Mouse (Mus musculus) adrenal gland, adult 2 months (tissue): ENCODE results near the gene Chd6. TPM values are rescaled to one million over a fixed set of nuclear protein-coding genes. Genes with fewer than 3 reads are reported as not detected.
A peak's percentile ranks its signal among the peaks of the same experiment; 100 is the strongest.
"Not testable (repeated sequence)": the region's sequence is repeated elsewhere in the genome, so short reads cannot be mapped to it uniquely, and the experiment has no call there.

Experiments used
- DNase-seq: peaks from one replicate; pipeline ENCODE4 v3.0.0; 2021
- polyA plus RNA-seq: library from polyadenylated mRNA; depleted of rRNA; stranded (reverse); fragments of >200 nt; gene quantifications from 2 replicates; pipeline ENCODE4 v1.2.3, GENCODE M21; 2012
- total RNA-seq, 2 experiments: library from RNA; stranded (reverse); gene quantifications; 2 replicates each; pipeline ENCODE4 v1.2.3; 2021

The Chd6 gene
- total and polyA plus RNA-seq, 3 experiments = 6.6 to 34.1 (median 27.7) TPM

GRCm38 (mm10) chr2:160987503-160987902 is 121.4 kb downstream of the Chd6 start:
- no peak for DNase-seq

DNA sequence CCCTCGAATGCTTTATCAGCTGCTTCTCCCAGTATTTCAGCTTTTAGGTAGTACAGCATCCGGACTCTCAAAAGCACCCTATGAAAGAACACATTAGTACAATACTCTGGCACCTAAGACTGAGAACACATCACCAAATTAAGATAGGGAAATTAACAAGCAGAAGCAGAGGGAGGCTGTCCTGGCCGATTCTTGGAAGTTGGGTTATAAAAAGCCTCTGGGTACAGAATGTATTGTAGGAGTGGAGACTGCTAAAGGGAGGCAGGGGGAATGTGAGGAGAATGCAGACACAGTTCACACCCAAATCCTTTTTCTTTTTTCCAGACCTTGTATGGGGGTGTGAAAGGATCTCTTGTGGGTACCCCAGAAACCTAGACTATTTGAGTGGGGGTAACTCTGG is 126.2 kb downstream of the Chd6 start:
- no peak for DNase-seq

- no peak for DNase-seq
Measured at GRCm38 (mm10) chr2:160981791-160982190, 127.1 kb downstream of the Chd6 start.

DNA sequence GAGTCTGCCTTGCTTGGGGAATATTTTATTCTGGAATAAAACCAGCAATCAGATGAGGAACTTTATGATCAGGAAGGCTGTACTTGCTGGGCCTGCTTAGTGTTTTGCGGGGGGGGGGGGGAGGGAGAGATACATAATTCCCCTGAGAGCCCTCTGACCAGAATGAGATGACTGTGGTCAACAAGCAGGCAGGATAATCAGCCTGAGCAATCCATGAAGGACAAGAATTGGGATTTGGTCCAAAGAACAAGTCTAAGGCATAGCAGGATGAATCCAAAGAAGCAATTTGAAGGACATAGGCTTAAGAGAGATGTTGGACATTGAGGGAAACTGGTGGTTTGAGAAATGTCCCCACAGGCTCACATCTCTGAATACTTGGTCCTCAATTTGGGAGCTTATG is 130.2 kb downstream of the Chd6 start:
- no peak for DNase-seq

- peak; percentile 71 for DNase-seq
Measured at GRCm38 (mm10) chr2:160977248-160977647, 131.6 kb downstream of the Chd6 start.

- DNase-seq = no peak
Measured at GRCm38 (mm10) chr2:160973648-160974215, 135.1 kb downstream of the Chd6 start.

GRCm38 (mm10) chr2:160972103-160972792 is 136.6 kb downstream of the Chd6 start:
- no peak for DNase-seq

DNA sequence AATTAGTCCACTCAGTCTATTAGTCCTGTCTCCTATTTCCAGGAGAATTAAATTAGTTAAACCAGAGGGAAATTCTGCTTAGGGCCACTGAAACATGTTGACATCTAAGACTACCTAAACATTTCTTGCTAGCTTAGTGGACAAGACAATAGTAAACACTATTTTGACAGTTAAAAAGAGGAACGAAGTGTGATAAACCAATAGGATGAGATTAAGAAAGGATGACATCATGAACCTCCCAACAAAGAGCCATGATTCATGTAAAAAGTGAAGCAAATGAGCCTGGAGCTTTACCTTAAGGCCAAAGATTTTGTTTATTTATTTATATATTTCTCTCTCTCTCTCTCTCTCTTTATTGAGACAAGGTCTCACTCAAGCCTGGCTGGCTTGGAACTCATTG is 146.7 kb downstream of the Chd6 start:
- DNase-seq = no peak

GRCm38 (mm10) chr2:160960956-160961646 is 147.8 kb downstream of the Chd6 start:
- no peak for DNase-seq

GRCm38 (mm10) chr2:160959901-160960300 is 149.0 kb downstream of the Chd6 start:
- no peak for DNase-seq

GRCm38 (mm10) chr2:160958737-160959136 is 150.1 kb downstream of the Chd6 start:
- DNase-seq = no peak

GRCm38 (mm10) chr2:160957801-160958200 is 151.1 kb downstream of the Chd6 start:
- DNase-seq = not testable (repeated sequence)

DNA sequence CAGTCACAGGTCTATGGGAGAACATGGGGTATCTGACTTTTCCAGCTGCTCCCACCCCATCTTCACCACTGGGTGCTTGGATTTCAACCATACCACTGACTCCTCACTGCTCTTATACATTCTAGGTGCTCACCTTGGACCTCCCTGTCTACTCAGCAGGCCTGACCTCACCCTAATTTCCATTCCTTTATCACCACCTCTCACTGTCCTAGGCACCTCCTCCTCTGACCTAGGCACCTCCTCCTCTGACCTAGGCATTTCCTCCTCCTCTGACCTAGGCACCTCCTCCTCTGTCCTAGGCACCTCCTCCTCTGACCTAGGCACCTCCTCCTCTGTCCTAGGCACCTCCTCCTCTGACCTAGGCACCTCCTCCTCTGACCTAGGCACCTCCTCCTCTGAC is 151.6 kb downstream of the Chd6 start:
- DNase-seq = not testable (repeated sequence)

- DNase-seq = no peak
Measured at GRCm38 (mm10) chr2:160955331-160955730, 153.5 kb downstream of the Chd6 start.

GRCm38 (mm10) chr2:160954541-160954940 is 154.3 kb downstream of the Chd6 start:
- DNase-seq = no peak

- DNase-seq = no peak
Measured at GRCm38 (mm10) chr2:160953131-160953873, 155.6 kb downstream of the Chd6 start.

DNA sequence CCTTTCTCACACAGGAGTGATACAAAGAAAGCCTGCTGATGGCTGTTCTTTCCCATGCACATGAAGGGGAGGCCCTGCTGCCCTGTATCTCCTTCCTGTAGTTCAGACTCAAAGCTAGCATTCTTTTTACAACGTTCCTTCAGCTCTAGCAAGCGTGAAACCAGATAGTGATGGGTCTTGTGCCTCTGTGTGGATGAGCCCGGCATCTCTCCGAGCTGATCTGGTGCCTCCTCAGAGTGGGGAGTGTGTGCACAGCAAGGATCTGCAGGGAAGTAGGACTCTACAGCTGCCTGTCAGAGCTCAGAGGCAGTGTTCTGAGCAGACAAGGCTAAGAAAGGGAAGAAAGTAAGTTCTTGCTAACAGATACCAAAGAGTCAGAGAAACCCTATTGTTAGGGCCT is 157.3 kb downstream of the Chd6 start:
- no peak for DNase-seq

- DNase-seq = no peak
Measured at GRCm38 (mm10) chr2:160942443-160942842, 166.4 kb downstream of the Chd6 start.

DNA sequence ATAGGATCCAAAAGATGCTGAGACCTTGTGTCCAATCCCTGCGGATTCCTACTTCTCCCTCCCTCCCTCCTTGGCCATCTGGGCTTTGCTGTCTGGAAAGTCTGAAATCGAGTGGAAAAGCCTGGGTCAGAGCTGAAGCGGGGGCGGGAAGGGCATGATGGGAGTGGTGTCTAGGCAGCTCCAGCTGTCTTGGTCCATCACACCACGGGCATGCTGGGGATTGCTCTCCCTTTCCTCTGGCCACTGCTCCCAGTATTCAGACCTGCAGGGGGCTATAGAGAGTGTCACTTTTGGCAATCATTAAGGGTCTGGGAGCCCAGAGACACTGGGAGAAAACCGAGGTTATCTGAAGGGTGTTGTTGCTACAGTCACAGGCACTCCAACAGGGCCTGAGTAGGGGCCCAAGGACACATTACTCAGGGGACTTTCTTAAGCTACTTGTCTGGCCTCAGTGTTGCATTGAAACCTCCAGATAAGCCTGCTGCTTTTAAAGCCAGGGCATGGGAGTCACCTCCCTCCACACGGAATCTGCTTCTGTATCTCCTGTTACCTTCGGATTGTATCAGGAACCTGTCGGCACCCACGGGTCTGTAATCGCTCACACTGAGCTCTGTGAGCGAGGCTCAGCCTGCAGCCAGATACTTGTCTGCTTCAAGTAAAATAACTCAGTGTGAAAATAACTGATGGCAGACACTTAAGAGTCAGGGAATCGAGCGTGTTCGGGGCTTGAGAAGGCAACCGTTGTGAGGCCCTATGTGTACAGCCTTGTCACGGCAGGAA is 167.8 kb downstream of the Chd6 start:
- no peak for DNase-seq

GRCm38 (mm10) chr2:160934451-160934850 is 174.4 kb downstream of the Chd6 start:
- no peak for DNase-seq

DNA sequence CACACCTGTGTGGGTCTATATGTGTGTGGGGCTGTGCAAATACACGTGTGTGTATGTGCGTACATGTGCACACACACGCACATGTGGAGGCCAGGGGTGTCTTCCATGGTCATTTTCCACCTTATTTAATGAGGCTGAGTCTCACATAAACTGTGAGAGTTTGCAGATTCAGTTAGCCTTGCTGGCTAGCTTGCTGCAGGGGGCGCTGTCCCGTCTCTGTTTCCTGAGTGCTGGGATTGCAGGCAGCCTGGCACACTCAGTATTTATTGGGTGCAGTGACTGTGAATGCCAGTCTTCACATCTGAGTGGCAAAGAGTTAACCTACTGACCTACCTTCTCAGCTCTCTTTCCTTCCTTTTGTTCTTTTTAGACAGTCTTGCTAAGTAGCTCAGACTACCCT is 175.0 kb downstream of the Chd6 start:
- DNase-seq = no peak

GRCm38 (mm10) chr2:160932981-160933380 is 175.9 kb downstream of the Chd6 start:
- DNase-seq = no peak
